Mouse (Mus musculus) kidney, postnatal 0 days (tissue): ENCODE data around the gene Zdhhc19. TPM values are rescaled to one million over a fixed set of nuclear protein-coding genes. Genes with fewer than 3 reads are reported as not detected.

Experiments used
- ATAC-seq: fragments of 200-750 bp; cut with Nextera tagmentation; replicated peaks from 2 replicates; pipeline ENCODE4 v1.8.0; 2017; ENCODE audit warnings: low read depth, moderate number of reproducible peaks, moderate TSS enrichment, moderate library complexity; ENCODE audit not compliant: low FRiP score
- DNase-seq: peaks from one replicate; pipeline ENCODE4 v3.0.0-alpha.2; 2016; ENCODE audit warnings: low spot score
- H3K27ac ChIP-seq: fragments of 300-500 bp; sonication (generic); 2 replicates; pipeline ENCODE4 v1.5.1; 2014; ENCODE audit warnings: mild to moderate bottlenecking
- H3K27me3 ChIP-seq: fragments of 300-500 bp; sonication (generic); 2 replicates; pipeline ENCODE4 v1.6.1; 2014; ENCODE audit warnings: low read length, mixed read lengths; ENCODE audit not compliant: insufficient read depth
- H3K36me3 ChIP-seq: fragments of 300-500 bp; sonication (generic); 2 replicates; pipeline ENCODE4 v1.6.1; 2014; ENCODE audit warnings: low read length, mixed read lengths; ENCODE audit not compliant: insufficient read depth
- H3K4me1 ChIP-seq: fragments of 300-500 bp; sonication (generic); replicated peaks from 2 replicates; pipeline ENCODE4 v1.6.1; 2014; ENCODE audit warnings: antibody characterized with exemption, low read length, mixed read lengths; ENCODE audit not compliant: insufficient read depth
- H3K4me2 ChIP-seq: fragments of 300-500 bp; sonication (generic); 2 replicates; pipeline ENCODE4 v1.6.1; 2014; ENCODE audit warnings: mild to moderate bottlenecking, low read length, moderate library complexity, mixed read lengths
- H3K4me3 ChIP-seq: fragments of 300-500 bp; sonication (generic); replicated peaks from 2 replicates; pipeline ENCODE4 v1.5.1; 2014; ENCODE audit warnings: low read depth, low read length
- H3K9ac ChIP-seq: fragments of 300-500 bp; sonication (generic); 2 replicates; pipeline ENCODE4 v1.6.1; 2014; ENCODE audit warnings: low read depth, low read length
- H3K9me3 ChIP-seq: fragments of 300-500 bp; sonication (generic); replicated peaks from 2 replicates; pipeline ENCODE4 v1.6.1; 2016; ENCODE audit warnings: low read length, inconsistent platforms, mixed read lengths
- CTCF ChIP-seq: IDR thresholded peaks from 2 replicates; pipeline ENCODE4 v1.5.1; 2016; ENCODE audit warnings: antibody characterized with exemption, low read depth, mild to moderate bottlenecking, moderate library complexity
- WGBS: fragments of 180-500 bp; shearing (Covaris S2); extraction: QIAGEN DNeasy Blood & Tissue Kit; methylation state at CpG from one replicate; pipeline ENCODE4 v1.1.7; 2014; 5-methylcytosine and 5-hydroxymethylcytosine counted together
- polyA plus RNA-seq: library from polyadenylated mRNA; unstranded; fragments of >200 nt; fragmentation: Nextera tagmentation; extraction: Ambion mirVana; gene quantifications from 2 replicates; pipeline ENCODE4 v1.2.1, GENCODE M21; 2015

Zdhhc19 gene
- polyA plus RNA-seq, 1 experiment from 2014 or later = not detected

- no peak for TF ChIP-seq CTCF
- H3K9ac ChIP-seq = no peak overlapping the region
- ATAC-seq = no peak
- H3K4me2 ChIP-seq = no peak overlapping the region
- DNase-seq = no peak
- no peaks in the 10 kb centered on the region for H3K9me3 ChIP-seq
- WGBS = 73% methylated on average over 13 of the region's 13 CpGs
- no peaks in the 10 kb centered on the region for H3K36me3 ChIP-seq
- no peaks in the 10 kb centered on the region for H3K4me1 ChIP-seq
- H3K27me3 ChIP-seq = no peaks in the 10 kb centered on the region
- no peak overlapping the region for H3K4me3 ChIP-seq
- no peak overlapping the region for H3K27ac ChIP-seq
Measured at GRCm38 (mm10) chr16:32498996-32499395, 2.9 kb downstream of the Zdhhc19 start.

GRCm38 (mm10) chr16:32499430-32500037 is 3.5 kb downstream of the Zdhhc19 start:
- H3K36me3 ChIP-seq = no peaks in the 10 kb centered on the region
- ATAC-seq = peak; percentile 89
- 7% methylated on average over 22 of the region's 22 CpGs for WGBS

GRCm38 (mm10) chr16:32501459-32501858 is 5.4 kb downstream of the Zdhhc19 start:
- H3K9me3 ChIP-seq = no peaks in the 10 kb centered on the region
- WGBS = 39% methylated on average over 7 of the region's 7 CpGs

More at GRCm38 (mm10) chr16:32499430-32500037, 3.5 kb downstream of the Zdhhc19 start:
- H3K9ac ChIP-seq = peak overlapping the region; percentile 24; the same call in 1 of the 2 replicates
- H3K4me3 ChIP-seq = peak overlapping the region; percentile 20; the same call in 1 of the 2 replicates
- peak overlapping the region; percentile 51 for H3K4me2 ChIP-seq
- no peaks in the 10 kb centered on the region for H3K27me3 ChIP-seq
- no peak overlapping the region for H3K27ac ChIP-seq
- no peaks in the 10 kb centered on the region for H3K9me3 ChIP-seq
- no peaks in the 10 kb centered on the region for H3K4me1 ChIP-seq
- peak; percentile 87 for DNase-seq
- TF ChIP-seq CTCF = peak; percentile 98

GRCm38 (mm10) chr16:32502621-32503335 is 6.7 kb downstream of the Zdhhc19 start:
- no peak for ATAC-seq
- TF ChIP-seq CTCF = no peak
- H3K4me1 ChIP-seq = no peaks in the 10 kb centered on the region

More at GRCm38 (mm10) chr16:32501459-32501858, 5.4 kb downstream of the Zdhhc19 start:
- Histone ChIP-seq H3K27ac (no peak overlapping the region), H3K36me3 (no peaks in the 10 kb centered on the region), H3K9ac (no peak overlapping the region; the same call in 1 of the 2 replicates), H3K27me3 (no peaks in the 10 kb centered on the region), H3K4me3 (no peak overlapping the region), H3K4me2 (no peak overlapping the region), H3K4me1 (no peaks in the 10 kb centered on the region)
- no peak for TF ChIP-seq CTCF
- no peak for DNase-seq
- no peak for ATAC-seq

GRCm38 (mm10) chr16:32503633-32504032 is 7.6 kb downstream of the Zdhhc19 start:
- H3K4me2 ChIP-seq = no peak overlapping the region
- no peak for TF ChIP-seq CTCF
- no peaks in the 10 kb centered on the region for H3K27me3 ChIP-seq
- no peak overlapping the region for H3K4me3 ChIP-seq
- DNase-seq = no peak
- H3K9ac ChIP-seq = no peak overlapping the region
- no peaks in the 10 kb centered on the region for H3K36me3 ChIP-seq
- no peaks in the 10 kb centered on the region for H3K4me1 ChIP-seq
- ATAC-seq = no peak
- no peak overlapping the region for H3K27ac ChIP-seq
- 38% methylated on average over 6 of the region's 6 CpGs for WGBS
- no peaks in the 10 kb centered on the region for H3K9me3 ChIP-seq

More at GRCm38 (mm10) chr16:32502621-32503335, 6.7 kb downstream of the Zdhhc19 start:
- no peak overlapping the region for H3K4me3 ChIP-seq
- H3K4me2 ChIP-seq = no peak overlapping the region
- no peak overlapping the region for H3K9ac ChIP-seq
- H3K9me3 ChIP-seq = no peaks in the 10 kb centered on the region
- H3K27ac ChIP-seq = no peak overlapping the region
- no peaks in the 10 kb centered on the region for H3K36me3 ChIP-seq
- DNase-seq = no peak
- 80% methylated on average over 12 of the region's 12 CpGs for WGBS
- H3K27me3 ChIP-seq = no peaks in the 10 kb centered on the region

- H3K27me3 ChIP-seq = no peaks in the 10 kb centered on the region
- H3K27ac ChIP-seq = no peak overlapping the region
- H3K9ac ChIP-seq = no peak overlapping the region
- H3K4me3 ChIP-seq = no peak overlapping the region
- no peaks in the 10 kb centered on the region for H3K9me3 ChIP-seq
- no peak for TF ChIP-seq CTCF
- H3K4me2 ChIP-seq = no peak overlapping the region
- DNase-seq (no peak), ATAC-seq (no peak)
- 82% methylated on average over 8 of the region's 8 CpGs for WGBS
- no peaks in the 10 kb centered on the region for H3K36me3 ChIP-seq
- no peaks in the 10 kb centered on the region for H3K4me1 ChIP-seq
Measured at GRCm38 (mm10) chr16:32506298-32506697, 10.2 kb downstream of the Zdhhc19 start.
